Mouse (Mus musculus) naive thymus-derived CD4-positive, alpha-beta T cell, adult 2 months (primary cell): ENCODE data around the gene Prelid3b.

ENCODE experiments used
- DNase-seq: peaks from one replicate; pipeline ENCODE4 v3.0.0-alpha.2; 2011; ENCODE audit warnings: low read depth

Gene Prelid3b

DNA sequence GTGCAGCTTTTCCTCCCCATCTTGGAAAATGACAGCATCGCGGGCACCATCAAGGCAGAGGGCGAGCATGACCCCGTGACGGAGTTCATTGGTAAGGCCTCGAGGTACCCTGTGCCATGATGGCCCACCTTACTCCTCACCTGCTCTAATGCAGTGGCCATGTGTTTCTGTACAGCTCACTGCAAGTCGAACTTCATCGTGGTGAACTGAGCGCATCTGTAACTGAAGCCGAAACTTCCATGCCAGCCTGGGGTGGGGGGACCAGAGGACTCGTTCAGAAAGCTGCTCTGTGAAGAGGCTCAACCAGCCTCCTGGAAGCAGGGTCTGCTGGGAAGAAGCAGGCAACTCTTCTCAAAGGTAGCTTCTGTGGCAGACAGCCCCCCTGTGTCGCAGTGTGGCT lies 46.0 kb downstream of the Prelid3b start:
- DNase-seq = no peak

GRCm38 (mm10) chr2:174424301-174425085 lies 48.4 kb downstream of the Prelid3b start:
- DNase-seq = no peak

DNA sequence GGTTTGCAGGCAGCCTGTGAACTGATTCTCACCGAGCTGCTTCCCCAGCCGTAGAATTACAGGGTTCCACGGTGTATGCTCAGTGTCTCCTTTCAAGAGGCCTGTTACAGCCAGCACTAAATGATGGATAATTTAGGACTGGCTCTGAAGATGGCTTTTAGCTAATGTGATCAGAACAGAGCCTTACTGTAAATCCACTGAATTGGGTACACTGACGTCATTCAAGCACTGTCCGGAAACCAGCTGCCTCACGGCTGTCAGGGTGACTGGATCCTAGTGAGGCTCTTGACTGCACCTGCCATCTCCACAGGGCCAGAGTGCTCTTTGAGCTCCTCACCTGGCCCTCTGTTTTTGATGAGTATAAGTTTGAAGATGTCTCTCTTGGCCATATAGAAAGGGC lies 51.8 kb downstream of the Prelid3b start:
- DNase-seq = no peak

DNA sequence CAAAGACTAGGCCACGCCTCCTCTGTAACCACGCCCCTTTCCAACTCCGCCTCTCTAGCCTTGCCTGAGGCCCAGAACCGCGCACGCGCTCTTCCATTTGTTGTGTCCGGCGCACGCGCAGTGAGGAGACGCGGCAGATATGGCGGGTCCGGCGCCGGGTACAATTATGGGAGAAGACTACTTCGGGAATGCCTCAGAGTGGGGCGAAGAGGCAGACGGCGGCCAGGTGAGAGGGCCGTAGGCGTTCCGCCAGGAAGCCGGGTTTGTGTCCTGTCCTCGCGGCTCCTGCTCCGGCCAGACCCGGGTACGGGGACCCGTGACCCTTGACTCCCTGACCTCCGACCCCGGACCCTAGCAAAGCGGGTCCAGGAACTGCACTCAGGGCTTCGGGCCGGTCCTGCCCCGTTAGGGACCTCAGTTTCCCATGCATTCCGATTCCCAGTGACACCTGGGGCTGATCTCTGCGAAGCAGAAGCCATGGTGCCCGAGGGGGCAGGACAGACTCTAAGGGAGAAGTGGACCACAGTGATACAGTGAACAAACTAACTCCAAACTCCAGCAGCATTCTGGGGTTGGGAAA lies 57.1 kb downstream of the Prelid3b start, which contains the start of gene Nelfcd:
TSS of gene Nelfcd (plus strand) at position 74 of the 580 bp plus-strand sequence.
- DNase-seq = peak; percentile 99
